In the genomic region with DNA sequence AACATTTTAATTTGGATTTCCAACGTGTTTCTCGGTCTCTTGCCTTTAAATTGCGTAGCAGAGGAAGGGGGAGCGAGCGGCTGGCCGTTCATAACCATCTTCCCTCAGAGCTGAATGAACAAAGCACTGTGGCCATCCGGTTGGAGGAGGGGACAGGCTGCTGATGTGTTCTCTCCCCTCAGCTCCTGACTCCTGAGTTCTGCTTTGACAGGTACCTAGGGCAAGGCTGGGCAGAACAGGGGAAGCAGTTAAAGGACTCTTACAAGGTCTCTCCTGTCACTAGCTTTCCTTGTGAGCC, we compare ENCODE assay signal across 15 mouse cellular contexts. TPM values are rescaled to one million over a fixed set of nuclear protein-coding genes. Genes with fewer than 3 reads are reported as not detected.
DNase-seq lines count a peak whose midpoint lies in the region; ATAC-seq and TF ChIP-seq lines count a peak whose summit lies in the region.
"Had no signal": no experiment of that assay in that cellular context is flagged by ENCODE, and none has a peak within 500 bp of the region (broad histone marks: within the 10 kb centered on the region; RNA-seq: fewer than 3 reads in every experiment).

No protein-coding gene starts in this region.

- no peaks in the 10 kb centered on the region for H3K36me3 ChIP-seq in forebrain, embryonic 10.5 days (replicated peaks)
- no peaks in the 10 kb centered on the region for H3K36me3 ChIP-seq in hindbrain, embryonic 11.5 days (ENCODE audit: control insufficient read depth, insufficient read depth, low read length)
- H3K36me3 ChIP-seq in midbrain, embryonic 16.5 days (ENCODE audit: control insufficient read depth, insufficient read depth, low read length) = no peaks in the 10 kb centered on the region
- H3K36me3 ChIP-seq: limb, embryonic 15.5 days had no signal

- H3K4me2 ChIP-seq in hindbrain, embryonic 11.5 days (replicated peaks; ENCODE audit: low read depth, low read length) = no peak overlapping the region
- H3K4me2 ChIP-seq in midbrain, embryonic 16.5 days (ENCODE audit: low read length) = 0 out of 2 replicates have a peak overlapping the region, but pooled peaks have one; percentile 2
- H3K4me2 ChIP-seq: limb, embryonic 15.5 days had no signal

- 40% methylated on average over 7 of the region's 7 CpGs for WGBS in forebrain, embryonic 10.5 days
- 39% methylated on average over 7 of the region's 7 CpGs for WGBS in hindbrain, embryonic 11.5 days
- WGBS in midbrain, embryonic 16.5 days = 34% methylated on average over 7 of the region's 7 CpGs

- ATAC-seq in hindbrain, embryonic 11.5 days (ENCODE audit: low FRiP score) = peak; percentile 46; the same call in 1 of the 2 replicates
- peak; percentile 66 for ATAC-seq in midbrain, embryonic 16.5 days
- ATAC-seq: activated CD4-positive, CD25-positive, alpha-beta regulatory T cell, adult 4 months had no signal

- H3K9ac ChIP-seq in hindbrain, embryonic 11.5 days (ENCODE audit: low read depth, low read length) = no peak overlapping the region
- H3K9ac ChIP-seq in midbrain, embryonic 16.5 days (ENCODE audit: low read depth, low read length) = peak overlapping the region; percentile 50; the same call in 1 of the 2 replicates
- H3K9ac ChIP-seq: limb, embryonic 15.5 days had no signal

- H3K27ac ChIP-seq in left cerebral cortex, adult 2 months = 0 out of 2 replicates have a peak overlapping the region, but pooled peaks have one; percentile 5
- H3K27ac ChIP-seq in forebrain, embryonic 10.5 days = peak overlapping the region; percentile 69
- H3K27ac ChIP-seq in hindbrain, embryonic 11.5 days (ENCODE audit: low read depth, low read length) = no peak overlapping the region
- H3K27ac ChIP-seq in midbrain, embryonic 16.5 days (ENCODE audit: low read length) = peak overlapping the region; percentile 74
- H3K27ac ChIP-seq: limb, embryonic 15.5 days had no signal

- no peaks in the 10 kb centered on the region for H3K27me3 ChIP-seq in forebrain, embryonic 10.5 days (ENCODE audit: poor library complexity, severe bottlenecking)
- H3K27me3 ChIP-seq in hindbrain, embryonic 11.5 days (ENCODE audit: control insufficient read depth, insufficient read depth, low read length) = no peaks in the 10 kb centered on the region
- no peaks in the 10 kb centered on the region for H3K27me3 ChIP-seq in midbrain, embryonic 16.5 days (ENCODE audit: control insufficient read depth, insufficient read depth, low read depth, low read length)
- H3K27me3 ChIP-seq: limb, embryonic 15.5 days had no signal

- no peak for DNase-seq in left cerebral cortex, adult 2 months (ENCODE audit: extremely low spot score in 1 of 2, low spot score in 2 of 2)
- DNase-seq in left cerebral cortex, postnatal 36 days (ENCODE audit: low spot score in 2 of 2) = no peak
- peak; percentile 27 for DNase-seq in forebrain, embryonic 10.5 days (ENCODE audit: extremely low spot score, low spot score)
- no peak for DNase-seq in hindbrain, embryonic 11.5 days (ENCODE audit: low spot score)
- DNase-seq in heart, postnatal 10 days = no peak
- no peak for DNase-seq in embryo, embryonic 10.5 days (ENCODE audit: low spot score)
- DNase-seq in Muller cell, postnatal 12 days (ENCODE audit: inconsistent ontology term) = no peak
- DNase-seq: gastrocnemius, postnatal 14 days; kidney, adult 9 months; lung, adult 2 months; lung, postnatal 4 days; thymus, postnatal 36 days had no signal

- no peak for TF ChIP-seq CTCF in left cerebral cortex, adult 2 months (IDR thresholded peaks at IDR 0.05)

- H3K9me3 ChIP-seq in forebrain, embryonic 10.5 days = no peaks in the 10 kb centered on the region
- H3K9me3 ChIP-seq in hindbrain, embryonic 11.5 days (ENCODE audit: control insufficient read depth, low read length) = no peaks in the 10 kb centered on the region
- no peaks in the 10 kb centered on the region for H3K9me3 ChIP-seq in midbrain, embryonic 16.5 days (replicated peaks; ENCODE audit: control insufficient read depth, low read length, poor library complexity, severe bottlenecking)
- H3K9me3 ChIP-seq: limb, embryonic 15.5 days had no signal

- intact Hi-C loops in left cerebral cortex, adult 2 months (cut with DNase I) = no loop called here
- intact Hi-C loops in left cerebral cortex, postnatal 36 days (cut with DNase I) = no loop called here
- intact Hi-C loops in heart, postnatal 10 days (cut with DNase I) = no loop called here

- H3K4me3 ChIP-seq in left cerebral cortex, adult 2 months = no peak overlapping the region
- no peak overlapping the region for H3K4me3 ChIP-seq in forebrain, embryonic 10.5 days
- H3K4me3 ChIP-seq in hindbrain, embryonic 11.5 days (ENCODE audit: low read depth, low read length) = no peak overlapping the region
- H3K4me3 ChIP-seq in midbrain, embryonic 16.5 days (ENCODE audit: low read depth, low read length) = no peak overlapping the region
- H3K4me3 ChIP-seq: limb, embryonic 15.5 days had no signal

- peaks cover 14% of the 10 kb centered on the region for H3K4me1 ChIP-seq in forebrain, embryonic 10.5 days
- no peaks in the 10 kb centered on the region for H3K4me1 ChIP-seq in hindbrain, embryonic 11.5 days (replicated peaks; ENCODE audit: control insufficient read depth, insufficient read depth, low read length)
- H3K4me1 ChIP-seq in midbrain, embryonic 16.5 days (ENCODE audit: control insufficient read depth, insufficient read depth, low read length) = peaks cover 20% of the 10 kb centered on the region
- H3K4me1 ChIP-seq: limb, embryonic 15.5 days had no signal

RNA-seq across cellular contexts. Expression of a gene that starts 53.7 kb away (rescaled TPM):
- total RNA-seq in left cerebral cortex, adult 2 months (2021) = 10 to 100 TPM; 60.0 to 62.0 TPM
- 10 to 100 TPM; 40.5 to 63.4 TPM for total RNA-seq in left cerebral cortex, postnatal 36 days (2021)
- 0.21 and 0.31 TPM in 2 replicates for polyA plus RNA-seq in forebrain, embryonic 10.5 days (2016; fragmentation: Nextera tagmentation; extraction: Ambion mirVana)
- 2.5 and 3.0 TPM in 2 replicates for polyA plus RNA-seq in hindbrain, embryonic 11.5 days (2014; fragmentation: Nextera tagmentation; extraction: Ambion mirVana)
- 11.6 TPM in 2 replicates for polyA plus RNA-seq in midbrain, embryonic 16.5 days (2015; fragmentation: Nextera tagmentation; extraction: Ambion mirVana)
- 1 to 10 TPM; 1.7 to 2.2 TPM for total RNA-seq in heart, postnatal 10 days (2021)
- polyA plus RNA-seq: activated CD4-positive, CD25-positive, alpha-beta regulatory T cell, adult 4 months had no signal

Comparison
In these comparisons a context has a peak if more than half of its experiments do, and no peak if none do; other contexts are left out.
1. RNA of a gene that starts 53.7 kb away (total RNA-seq): 40.5 to 63.4 TPM in left cerebral cortex, postnatal 36 days and 60.0 to 62.0 TPM in left cerebral cortex, adult 2 months; 1.7 to 2.2 TPM in heart, postnatal 10 days; every median in the first group is over 10 times any median in the second.